Mouse (Mus musculus) liver, adult 2 months (tissue): ENCODE measurements at regions not wholly inside any gene's neighbourhood (a gene's known extent, or its start where the extent isn't known, plus 50 kb on each side); places are given as distances from the start of the nearest gene placed in this dataset.

Experiments used
- CTCF ChIP-seq: fragments of 200-500 bp; IDR thresholded peaks from 2 replicates; pipeline ENCODE4 v1.5.1; 2011; ENCODE audit warnings: low read depth, low read length, control low read depth
- POLR2A ChIP-seq: fragments of 200-500 bp; IDR thresholded peaks from 2 replicates; pipeline ENCODE4 v1.6.1; 2011; ENCODE audit warnings: low read length, control low read depth; ENCODE audit not compliant: insufficient read depth; ENCODE audit errors: extremely low read depth

GRCm38 (mm10) chr13:34441347-34441746 lies 96.4 kb upstream of the Slc22a23 start:
- TF ChIP-seq CTCF: no peak
- TF ChIP-seq POLR2A: no peak
